Mouse (Mus musculus): ENCODE data around the gene Tmc6.
"Not testable (repeated sequence)": the region's sequence is repeated elsewhere in the genome, so short reads cannot be mapped to it uniquely, and the experiment has no call there.

The Tmc6 gene

DNA sequence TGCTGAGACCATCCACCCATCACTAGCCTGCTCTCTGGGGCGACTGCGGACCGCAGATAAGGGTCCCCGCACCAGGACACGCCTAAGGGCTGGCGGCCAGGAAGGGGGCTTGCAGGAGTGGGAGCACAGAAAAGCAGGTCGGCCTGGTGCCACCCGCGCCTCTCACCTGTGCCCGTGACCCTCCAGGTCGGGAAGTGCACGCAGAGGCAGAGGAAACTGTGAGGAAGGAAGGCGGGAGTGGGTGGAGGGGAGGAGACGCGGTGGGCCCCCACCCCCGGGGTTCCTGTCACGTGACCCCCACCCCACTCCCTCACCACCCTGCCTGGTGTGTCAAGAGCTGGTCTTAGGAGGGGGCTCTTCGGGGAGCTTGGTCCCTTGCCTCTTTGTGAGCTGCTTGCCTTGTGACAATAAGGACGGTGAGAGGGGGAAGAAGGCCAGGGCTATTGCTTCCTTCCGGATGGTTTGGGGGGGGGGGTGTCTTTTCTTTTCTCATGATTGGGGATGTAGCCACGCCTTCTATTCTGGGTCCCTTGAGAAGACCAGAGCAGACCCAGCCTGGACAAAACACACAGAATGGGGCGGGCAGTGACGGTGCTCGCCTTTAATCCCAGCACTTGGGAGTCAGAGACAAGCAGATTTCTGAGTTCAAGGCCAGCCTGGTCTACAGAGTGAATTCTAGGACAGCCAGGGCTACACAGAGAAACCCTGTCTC lies at the start of gene Tmc6, which contains the start of gene Tmc8:
Tmc6 (minus strand) TSS at position 206 of the 712 bp plus-strand sequence.
Tmc8 (plus strand) TSS at position 84 of the 712 bp plus-strand sequence.
- DNase-seq: peak; percentile 54 to 71

- no peak for DNase-seq
These were observed 48.4 kb upstream of the Tmc6 start for GRCm38 (mm10) chr11:117830401-117830800.

- DNase-seq: peak; percentile 76 to 85
These were observed 47.7 kb upstream of the Tmc6 start for GRCm38 (mm10) chr11:117829671-117830215.

DNA sequence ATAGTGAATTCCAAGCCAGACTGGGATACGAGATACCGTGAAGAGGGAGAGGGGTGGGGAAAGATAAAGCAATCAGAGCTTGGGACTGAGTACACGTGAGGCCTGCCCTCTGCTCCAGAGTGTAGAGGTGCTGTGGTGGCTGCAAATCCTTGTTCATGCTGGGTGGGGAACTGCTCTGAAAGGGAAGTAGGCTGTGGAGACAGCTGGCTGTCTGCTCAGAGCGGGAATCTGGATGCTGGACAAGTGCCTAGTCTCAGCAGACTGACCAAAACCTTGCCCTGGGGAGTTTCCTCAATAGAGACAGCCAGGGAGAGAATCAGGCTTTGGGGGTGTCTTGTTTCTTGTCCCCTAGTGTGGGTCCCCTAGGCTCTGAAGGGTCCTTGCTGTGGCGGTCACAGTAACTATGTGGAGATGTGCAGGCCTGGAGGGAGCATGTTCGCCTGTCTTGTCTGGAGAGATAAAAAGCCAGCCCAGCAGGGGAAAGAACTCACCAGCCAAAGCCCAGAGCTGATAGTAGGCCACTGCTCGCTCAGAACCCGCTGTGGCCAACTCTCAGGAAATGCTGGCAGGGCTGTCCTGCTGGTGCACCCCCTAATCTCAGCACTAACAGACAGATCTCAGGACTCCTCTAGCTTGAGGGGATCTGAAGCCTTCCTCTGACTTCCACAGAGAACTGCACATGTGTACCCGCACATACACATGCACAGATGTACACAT lies 47.0 kb upstream of the Tmc6 start:
- DNase-seq: peak; percentile 50 to 66

GRCm38 (mm10) chr11:117828149-117828887 lies 46.3 kb upstream of the Tmc6 start:
- peak; percentile 60 to 76 for DNase-seq

DNA sequence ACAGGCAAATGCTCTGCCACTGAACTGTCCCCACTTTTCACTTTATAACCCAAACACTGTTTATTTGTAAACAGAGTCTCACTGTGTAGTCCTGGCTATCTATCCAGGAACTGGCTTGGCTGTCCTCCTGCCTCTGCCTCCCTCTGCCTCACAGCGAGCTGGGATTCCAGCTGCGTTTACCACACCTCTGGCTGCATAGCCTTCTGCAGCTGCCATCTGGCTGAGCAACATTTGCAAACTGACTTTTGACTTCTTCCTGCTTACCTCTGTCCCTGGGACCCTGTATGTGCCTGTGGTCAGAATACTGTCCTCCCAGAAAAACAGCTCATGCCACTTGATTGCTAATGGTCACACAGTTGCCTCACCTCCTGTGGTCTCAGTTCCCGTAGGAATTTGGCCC lies 45.4 kb upstream of the Tmc6 start:
- DNase-seq: no peak

- DNase-seq: no peak
These were observed 44.9 kb upstream of the Tmc6 start for GRCm38 (mm10) chr11:117826916-117827315.

GRCm38 (mm10) chr11:117826164-117826563 lies 44.2 kb upstream of the Tmc6 start:
- DNase-seq: no peak

GRCm38 (mm10) chr11:117825333-117826101 lies 43.5 kb upstream of the Tmc6 start, which contains the start of the genes Afmid and Tk1:
Gene Afmid, plus strand, starts transcription at chr11:117825924.
Gene Tk1, minus strand, starts transcription at chr11:117826092.
- DNase-seq: peak; percentile 85 to 91

GRCm38 (mm10) chr11:117824060-117824969 lies 42.3 kb upstream of the Tmc6 start:
- peak; percentile 87 to 91 for DNase-seq

GRCm38 (mm10) chr11:117823411-117823810 lies 41.4 kb upstream of the Tmc6 start:
- DNase-seq: no peak

GRCm38 (mm10) chr11:117822728-117823241 lies 40.8 kb upstream of the Tmc6 start:
- DNase-seq: peak; percentile 57 to 69

- no peak for DNase-seq
These were observed 39.9 kb upstream of the Tmc6 start for GRCm38 (mm10) chr11:117821868-117822267.

DNA sequence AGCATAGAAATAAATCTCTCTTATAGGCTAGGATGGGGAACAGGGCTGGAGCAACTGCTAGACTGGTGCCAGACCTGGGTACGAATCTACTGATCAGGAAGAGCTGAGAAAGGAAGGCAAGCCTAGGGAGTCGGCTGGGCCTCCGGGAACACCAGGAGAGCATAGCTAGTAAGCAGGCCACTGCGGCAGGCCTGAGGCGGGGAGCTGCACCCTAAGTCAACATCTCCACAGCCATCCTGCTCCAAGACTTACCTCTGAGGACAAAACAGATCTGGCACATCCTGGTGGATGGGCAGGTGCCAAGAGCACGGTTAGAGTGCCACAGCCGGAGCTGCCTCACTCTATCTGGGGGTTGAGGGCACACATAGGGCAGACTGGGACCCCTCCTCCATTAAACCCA lies 38.2 kb upstream of the Tmc6 start:
- DNase-seq: no peak

- DNase-seq: no peak
These were observed 37.1 kb upstream of the Tmc6 start for GRCm38 (mm10) chr11:117819095-117819494.

GRCm38 (mm10) chr11:117816389-117816996 lies 34.5 kb upstream of the Tmc6 start:
- no peak for DNase-seq

DNA sequence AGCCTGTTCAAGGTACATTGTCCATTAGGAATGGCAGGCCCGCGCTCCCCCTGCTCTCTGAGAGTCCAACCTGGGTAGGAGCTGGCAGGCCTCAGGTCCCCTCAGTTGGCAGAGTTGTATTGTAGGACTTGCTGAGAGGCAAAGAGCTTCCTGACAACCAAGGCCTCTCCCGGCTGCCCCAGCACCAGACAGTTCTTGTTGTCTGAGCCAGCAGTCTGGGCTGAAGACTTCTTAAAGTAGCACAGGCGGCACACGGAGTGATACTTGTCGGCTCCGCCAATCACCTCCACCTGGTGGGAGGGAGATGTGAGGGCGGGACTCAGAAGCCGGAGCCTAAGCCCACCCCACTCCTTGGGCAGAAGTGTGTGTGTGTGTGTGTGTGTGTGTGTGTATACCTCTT lies 33.9 kb upstream of the Tmc6 start:
- not testable (repeated sequence) for DNase-seq

- no peak for DNase-seq
These were observed 32.8 kb upstream of the Tmc6 start for GRCm38 (mm10) chr11:117814704-117815366.

DNA sequence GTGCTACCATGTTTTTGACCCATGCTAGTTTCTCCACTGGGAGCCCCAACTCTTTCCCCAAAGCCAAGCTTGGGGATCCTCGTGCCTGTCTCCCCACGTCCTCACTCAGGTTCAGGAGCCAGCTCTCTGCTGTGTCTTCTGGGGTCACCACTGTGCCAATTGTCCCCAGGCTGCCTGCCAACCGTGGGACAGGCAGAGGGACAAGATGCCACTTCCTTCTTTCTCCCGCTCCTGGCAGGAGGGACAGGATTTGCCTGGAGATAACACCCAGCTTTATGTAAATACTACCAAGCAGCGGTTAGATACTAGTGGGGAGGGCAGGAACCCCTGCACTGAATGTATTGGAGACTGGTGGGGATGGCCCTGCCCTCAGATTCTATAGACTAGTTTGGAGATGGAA lies 31.9 kb upstream of the Tmc6 start:
- DNase-seq: no peak

Data from kidney, postnatal 4 days (tissue).